Mouse (Mus musculus) layer of hippocampus, adult 8-10 months (tissue): ENCODE data around the gene Tmem262. TPM values are rescaled to one million over a fixed set of nuclear protein-coding genes. Genes with fewer than 3 reads are reported as not detected.
A peak's percentile ranks its signal among the peaks of the same experiment; 100 is the strongest.
"Not testable (repeated sequence)": the region's sequence is repeated elsewhere in the genome, so short reads cannot be mapped to it uniquely, and the experiment has no call there.

Source experiments
- DNase-seq, 2 experiments: peaks; one replicate each; pipeline ENCODE4 v3.0.0; 2022; ENCODE audit warnings: low spot score in 2 of 2
- total RNA-seq, 4 experiments: library from RNA; stranded (reverse); gene quantifications; 2 replicates each; pipeline ENCODE4 v1.2.4; 2022

Gene Tmem262
- not detected for total RNA-seq

DNA sequence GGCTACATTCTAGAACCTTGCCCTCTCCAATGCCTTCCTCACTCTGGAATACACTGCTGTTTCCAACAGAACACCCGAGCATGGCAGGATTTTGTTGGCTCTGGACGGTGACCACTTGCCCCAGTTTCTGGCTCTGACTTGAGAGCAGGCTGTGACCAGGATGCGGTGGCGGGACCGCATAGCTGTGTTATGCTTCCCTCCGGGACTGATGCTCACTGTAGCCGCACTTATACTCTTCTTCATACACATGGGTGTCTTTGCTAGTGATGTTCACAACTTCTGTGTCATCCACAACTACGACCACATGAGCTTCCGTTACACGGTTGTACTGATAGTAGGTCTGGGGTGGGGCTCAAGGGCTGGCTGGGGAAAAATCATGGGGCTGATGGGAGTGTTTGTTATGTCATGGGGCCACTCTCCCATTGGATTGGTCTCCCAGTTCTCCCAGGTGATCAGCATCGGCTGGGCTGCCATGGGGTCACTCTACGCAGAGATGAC lies at the start of gene Tmem262:
Gene Tmem262 (plus strand): TSS at position 51 of the 498 bp plus-strand sequence.
- no peak for DNase-seq

DNA sequence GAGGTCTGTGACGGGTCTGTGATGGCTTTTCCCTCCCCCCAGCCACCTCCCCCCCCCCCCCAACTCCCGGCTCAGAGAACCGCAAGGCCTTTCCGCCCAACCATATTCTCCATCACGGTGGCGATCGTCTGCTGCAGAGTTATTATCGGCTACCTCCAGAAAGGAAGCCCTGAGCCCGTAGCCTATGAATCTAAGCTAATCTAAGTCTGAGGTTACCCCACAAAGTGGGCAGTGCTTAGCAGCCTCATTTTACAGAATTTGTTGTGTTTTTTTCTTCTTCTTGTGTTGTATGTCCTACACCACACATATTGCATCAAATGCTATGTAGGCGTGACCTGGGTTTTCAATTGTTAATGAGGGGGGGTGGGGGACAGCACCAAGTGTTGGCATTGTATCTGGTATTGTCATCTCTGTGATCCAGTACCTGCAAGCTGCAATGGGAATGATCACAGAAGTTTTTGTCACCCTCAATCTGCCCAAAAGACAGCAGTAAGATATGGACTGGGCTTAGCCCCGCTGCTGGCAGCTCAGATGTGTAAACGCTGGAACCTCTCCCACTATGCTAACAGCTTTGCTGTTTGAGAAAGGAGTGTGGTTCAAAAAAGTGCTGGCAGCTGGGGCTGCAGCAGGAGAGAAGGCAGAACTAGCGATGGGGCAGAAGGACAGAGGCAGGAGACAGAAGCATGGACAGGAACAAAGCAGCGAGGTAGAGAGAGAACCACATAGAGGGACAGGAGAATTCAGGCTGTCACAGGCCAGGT lies 49.1 kb upstream of the Tmem262 start:
- no peak for DNase-seq

DNA sequence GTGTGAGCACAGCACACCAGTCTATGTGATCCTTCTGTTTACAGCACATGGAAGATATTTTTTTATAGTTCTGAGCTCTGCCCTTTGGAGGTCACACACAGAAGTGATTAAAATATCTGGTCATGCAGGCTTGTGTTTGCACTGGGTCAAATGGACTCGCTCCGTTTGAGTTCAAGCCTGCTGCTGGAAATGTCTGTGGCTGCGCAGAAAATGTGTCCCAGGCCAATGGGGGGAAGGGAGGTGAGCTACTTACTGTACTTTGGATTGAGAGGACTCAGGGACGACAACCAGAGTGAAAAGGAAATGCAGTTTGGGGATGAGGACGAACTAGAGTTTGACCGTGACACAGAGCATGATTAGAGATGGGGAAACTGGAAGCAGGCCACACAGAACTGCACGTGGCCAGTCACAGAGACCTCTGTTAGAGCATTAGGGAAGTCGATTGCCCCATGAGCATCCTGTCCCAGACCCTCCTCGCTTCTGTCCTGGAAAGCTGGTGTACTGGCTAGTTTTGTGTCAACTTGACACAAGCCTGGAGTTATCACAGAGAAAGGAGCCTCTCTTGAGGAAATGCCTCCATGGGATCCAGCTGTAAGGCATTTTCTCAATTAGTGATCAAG lies 43.8 kb upstream of the Tmem262 start:
- no peak for DNase-seq

DNA sequence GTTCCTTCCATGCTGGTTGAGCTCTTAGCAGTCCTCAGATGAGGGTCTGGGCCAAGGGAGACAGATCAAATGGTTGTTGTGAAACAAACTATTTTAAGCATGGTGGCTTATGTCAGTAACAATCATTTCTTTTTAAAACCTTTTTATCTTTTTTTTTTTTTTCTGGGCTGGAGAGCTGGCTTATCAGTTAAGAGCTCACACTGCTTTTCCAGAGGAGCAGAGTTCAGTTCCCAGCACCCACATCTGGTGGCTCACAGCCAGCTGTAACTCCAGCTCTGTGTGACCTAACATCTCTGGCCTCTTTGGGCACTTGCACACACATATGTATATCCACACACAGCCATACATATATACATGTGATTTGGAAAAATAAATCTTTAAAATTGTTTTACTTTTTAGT lies 42.1 kb upstream of the Tmem262 start:
- DNase-seq, result no peak

DNA sequence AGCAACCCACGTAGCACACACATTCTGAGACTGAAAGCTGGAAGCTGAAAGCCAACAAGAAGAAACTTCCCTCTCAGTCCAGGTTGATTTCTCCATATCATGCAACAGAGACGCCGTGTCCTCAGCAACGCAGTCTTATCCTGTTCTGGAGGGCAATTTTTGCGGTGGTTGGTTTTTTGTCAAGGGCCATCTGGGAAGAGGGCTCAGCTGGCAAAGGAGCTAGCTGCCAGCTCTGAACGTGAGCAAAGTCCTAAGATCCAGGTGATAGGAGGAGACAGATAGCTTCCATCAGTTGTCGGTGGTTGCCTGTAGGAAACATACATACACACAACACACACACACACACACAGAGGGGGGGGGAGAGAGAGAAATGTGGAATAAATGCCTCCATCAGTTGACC lies 41.5 kb upstream of the Tmem262 start:
- no peak for DNase-seq

DNA sequence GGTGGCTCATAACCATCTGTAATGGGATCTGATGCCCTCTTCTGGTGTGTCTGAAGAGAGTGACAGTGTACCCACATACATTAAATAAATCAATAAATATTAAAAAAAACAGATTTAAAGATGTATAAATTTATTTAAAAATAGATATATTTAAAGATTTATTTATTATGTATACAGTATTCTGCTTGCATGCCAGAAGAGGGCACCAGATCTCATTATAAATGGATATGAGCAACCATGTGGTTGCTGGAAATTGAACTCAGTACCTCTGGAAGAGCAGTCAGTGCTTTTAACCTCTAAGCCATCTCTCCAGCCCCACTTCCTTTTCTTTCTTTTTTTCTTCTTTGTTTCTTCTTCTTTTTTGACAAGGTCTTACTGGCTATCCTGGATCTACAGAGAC lies 39.8 kb upstream of the Tmem262 start:
- DNase-seq, result no peak

DNA sequence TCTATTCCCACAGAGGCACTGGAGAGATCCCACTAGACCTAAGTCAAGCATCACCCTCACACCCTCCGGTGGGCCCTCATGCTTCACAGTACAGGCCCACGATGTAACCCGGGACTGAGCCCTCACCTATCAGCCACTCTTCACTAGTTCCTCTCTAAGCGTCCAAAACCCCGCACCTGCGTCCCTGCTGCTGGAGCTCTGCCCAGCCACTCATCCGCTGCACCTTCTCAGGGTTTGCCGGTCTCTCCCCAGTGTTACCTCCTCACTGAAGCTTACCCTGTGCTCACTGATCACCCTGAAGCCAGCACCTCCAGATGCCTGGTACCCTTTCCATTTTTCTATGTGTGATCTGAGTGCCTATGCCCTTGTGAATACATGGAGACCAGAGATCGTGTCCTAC lies 37.5 kb upstream of the Tmem262 start:
- no peak for DNase-seq

DNA sequence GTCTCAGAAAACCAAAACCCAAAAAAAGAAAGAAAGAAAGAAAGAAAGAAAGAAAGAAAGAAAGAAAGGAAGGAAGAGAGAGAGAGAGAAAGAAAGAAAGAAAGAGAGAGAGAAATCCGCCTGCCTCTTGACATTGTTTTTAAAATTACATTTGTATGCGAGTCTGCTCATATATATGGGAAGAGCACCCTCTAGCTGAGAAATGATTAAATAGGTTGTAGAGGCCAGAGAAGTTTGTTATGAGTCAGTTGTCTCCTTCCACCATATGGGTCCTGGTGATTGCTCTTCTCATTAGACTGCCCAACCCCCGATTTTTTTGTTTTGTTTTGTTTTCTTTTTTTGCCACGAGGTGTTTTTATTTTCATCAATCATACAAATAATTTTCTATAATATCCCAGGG lies 35.7 kb upstream of the Tmem262 start:
- not testable (repeated sequence) for DNase-seq

DNA sequence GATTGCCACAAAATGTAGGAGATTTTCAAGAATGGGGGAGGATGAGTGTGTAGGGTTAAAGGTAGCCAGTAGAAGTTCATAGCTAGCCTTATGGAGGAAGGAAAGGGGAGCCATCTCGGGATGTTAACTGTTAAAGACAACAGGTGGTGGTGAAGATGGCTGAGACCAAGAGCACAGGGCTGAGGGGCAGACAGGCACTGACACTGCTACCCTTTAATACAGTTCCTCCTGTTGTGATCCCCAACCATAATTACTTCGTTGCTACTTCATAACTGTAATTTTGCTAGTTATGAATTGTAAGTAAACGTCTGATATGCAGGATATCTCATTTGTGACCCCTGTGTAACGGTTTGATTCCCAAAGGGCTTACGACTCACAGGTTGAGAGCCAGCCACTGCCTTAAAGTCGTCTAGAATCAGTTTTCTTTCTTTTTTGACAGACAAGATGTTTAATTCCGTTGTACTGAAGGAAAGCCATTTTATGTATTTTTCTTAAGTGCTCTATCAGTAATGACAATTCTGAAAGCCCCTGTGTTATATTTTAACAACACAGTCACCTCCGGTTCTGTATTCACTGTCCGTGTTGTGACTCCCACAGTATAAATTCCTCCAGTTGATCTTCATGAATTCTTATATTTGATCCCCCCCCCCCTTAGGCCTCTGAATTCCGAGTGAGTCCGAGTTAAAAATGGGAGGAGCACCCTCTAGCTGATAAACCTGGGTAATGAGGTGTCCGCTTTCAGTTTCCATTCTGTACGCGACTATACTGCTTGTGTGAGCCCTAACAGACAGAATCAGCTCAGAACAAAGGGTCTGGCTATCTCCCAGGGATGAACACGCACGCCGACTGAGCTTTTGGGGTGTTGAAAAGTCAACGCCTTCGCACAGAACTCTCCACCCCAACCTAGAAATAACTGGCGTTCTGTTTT lies 34.2 kb upstream of the Tmem262 start:
- peak in 1 of 2 experiments; percentile 37 for DNase-seq

DNA sequence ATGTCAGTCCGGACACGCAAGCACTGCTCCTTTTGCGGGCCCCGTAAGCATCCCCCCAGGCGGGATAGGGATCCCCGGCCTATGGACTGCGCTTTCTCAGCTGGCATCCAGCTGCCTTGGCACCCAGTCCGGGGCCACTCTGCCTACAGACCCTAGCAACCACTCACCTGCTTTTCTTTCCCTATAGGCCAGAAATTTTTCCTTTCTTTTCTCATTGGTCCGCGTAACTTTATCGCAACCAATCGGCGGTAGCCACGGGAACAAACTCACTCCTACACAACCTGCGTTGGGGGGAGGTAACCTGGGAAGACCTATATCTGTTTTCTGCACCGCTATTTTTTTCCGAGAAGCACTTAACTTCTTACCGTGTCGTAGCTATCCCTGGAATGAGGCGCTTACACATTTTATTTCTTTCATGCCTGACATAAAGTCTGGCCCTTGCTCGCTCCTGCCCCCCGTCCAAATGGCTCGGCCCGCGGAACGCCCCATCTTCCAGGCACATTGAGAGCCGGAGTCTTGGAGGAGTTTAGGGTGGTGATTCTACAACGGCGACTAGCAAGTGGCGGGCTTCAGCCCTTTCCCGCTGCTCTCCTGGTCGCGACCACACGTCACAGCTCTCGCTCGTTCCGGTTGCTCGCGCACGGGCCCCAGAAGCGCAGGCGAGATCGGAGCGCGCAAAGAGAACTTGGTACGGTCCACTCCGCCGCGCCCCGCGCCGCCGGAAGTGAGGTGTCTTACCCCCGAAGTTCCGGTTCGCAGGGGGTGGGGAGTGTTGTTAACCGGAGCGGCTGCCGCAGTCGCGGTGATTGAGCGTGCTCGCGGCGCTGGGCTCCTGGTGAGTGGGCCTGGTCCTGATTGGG lies 33.3 kb upstream of the Tmem262 start, which contains the start of gene Syvn1:
Gene Syvn1 (plus strand): TSS at position 283 of the 860 bp plus-strand sequence.
- DNase-seq, result peak; percentile 89 to 92

DNA sequence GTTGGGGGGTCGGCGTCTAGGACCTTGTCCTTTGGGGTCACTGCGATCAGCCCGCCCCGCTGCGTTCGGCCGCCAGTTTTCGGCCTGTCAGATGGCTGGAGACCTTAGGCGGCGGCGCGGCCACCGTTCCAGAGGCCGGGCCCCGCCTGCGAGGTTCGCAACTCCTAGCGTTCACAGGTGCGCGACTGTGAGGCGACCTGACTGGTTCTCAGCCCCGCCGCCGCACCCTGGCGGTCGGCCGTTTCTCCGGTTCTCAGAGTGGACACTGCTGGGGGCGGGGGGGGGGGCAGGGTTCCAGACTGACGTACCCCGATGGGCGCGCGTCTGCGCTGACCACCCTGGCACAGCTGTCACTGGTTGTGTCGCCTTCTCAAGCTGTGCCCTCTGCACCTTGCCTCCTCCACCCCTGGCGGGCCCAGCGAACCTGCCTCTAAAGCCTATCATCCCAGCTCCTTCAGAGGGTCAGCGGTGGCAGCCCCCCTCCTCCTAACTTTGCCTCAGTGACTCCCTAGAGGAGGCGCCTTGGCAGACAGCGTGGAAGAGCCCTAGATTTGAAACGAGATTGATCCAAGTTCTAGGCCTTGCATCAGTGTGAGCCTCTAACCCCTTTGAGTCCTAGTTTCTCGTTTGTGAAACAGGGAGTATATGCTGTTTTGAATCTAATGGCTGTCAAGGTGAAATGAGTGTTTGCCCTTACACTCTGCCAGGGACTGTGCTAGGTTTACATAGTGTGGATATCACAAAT lies 32.5 kb upstream of the Tmem262 start:
- DNase-seq, result peak in 1 of 2 experiments; percentile 34

DNA sequence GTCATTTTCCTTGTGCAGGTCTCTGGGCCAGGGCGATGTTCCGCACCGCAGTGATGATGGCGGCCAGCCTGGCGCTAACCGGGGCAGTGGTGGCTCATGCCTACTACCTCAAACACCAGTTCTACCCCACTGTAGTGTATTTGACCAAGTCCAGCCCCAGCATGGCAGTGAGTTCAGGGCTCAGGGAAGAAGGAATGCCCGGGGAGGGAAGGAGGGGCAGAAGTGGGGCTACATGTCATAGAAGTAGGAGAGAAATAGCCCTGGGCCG lies 32.0 kb upstream of the Tmem262 start:
- DNase-seq, result no peak

DNA sequence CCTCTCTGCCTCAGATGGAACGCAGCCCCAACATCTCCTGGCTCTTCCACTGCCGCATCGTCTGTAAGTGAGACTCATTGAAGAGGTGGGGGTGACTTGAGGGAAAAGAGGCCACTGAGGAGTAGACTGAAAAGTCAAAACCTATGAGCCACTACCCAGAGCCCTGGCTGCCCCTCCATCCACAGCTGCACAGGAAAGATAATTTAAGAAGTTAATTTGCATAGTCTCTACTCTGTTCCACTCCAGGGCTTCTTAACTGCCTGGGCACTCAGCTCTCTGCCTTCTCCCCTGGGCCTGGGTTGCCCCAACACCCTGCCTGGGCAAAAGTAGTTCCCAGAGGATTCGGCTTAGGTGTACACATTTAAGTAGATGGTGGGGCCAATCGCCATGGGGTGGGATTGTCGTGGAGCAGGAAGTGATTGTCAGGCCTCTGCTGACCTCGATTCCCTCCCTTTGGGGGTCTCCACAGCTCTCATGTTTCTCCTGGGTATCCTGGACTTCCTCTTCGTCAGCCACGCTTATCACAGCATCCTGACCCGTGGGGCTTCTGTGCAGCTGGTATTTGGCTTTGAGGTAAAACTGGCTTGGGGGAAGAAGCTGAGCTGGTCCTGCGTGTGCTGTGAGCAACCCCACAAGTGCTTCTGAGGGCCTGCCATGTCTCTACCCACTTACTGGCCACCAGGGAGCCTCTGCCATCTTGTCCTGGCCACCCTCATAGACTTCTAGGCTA lies 31.0 kb upstream of the Tmem262 start:
- DNase-seq, result peak in 1 of 2 experiments; percentile 10

DNA sequence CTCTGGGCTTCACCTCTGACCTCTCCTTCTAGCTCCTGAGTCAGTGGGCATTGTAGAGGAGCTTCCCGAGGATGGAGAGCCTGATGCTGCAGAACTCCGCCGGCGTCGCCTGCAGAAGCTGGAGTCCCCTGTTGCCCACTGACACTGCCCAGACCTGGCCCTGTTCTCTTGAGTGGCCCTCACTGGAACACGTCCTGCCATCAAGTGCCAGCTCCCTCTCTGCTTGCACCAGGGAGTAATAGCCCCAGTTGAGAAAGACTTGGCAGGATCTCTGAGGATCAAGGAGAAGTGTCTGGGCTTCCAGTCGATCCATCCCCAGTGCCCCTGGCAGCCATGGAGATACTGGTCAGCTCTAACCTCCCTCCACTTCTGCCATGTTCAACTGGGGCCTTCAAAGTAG lies 27.3 kb upstream of the Tmem262 start:
- DNase-seq, result no peak

DNA sequence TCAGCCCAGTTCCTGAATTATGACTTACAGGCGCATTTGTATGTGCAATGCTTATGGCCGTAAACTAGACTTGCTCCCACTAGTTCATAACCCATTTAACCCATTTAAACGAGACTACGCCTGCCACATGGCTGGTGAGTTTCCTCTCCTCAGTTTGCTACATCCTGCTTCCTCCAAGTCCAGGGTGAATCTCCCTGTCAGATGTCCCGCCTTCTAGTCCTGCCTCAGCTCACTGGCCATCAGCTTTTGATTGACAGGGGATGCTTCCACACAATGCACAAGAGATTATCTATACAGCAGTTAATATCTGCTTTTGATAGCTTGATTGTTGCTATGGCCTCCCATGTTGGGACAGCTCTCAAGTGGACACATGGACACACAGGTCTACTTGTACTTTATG lies 25.5 kb upstream of the Tmem262 start:
- no peak for DNase-seq

DNA sequence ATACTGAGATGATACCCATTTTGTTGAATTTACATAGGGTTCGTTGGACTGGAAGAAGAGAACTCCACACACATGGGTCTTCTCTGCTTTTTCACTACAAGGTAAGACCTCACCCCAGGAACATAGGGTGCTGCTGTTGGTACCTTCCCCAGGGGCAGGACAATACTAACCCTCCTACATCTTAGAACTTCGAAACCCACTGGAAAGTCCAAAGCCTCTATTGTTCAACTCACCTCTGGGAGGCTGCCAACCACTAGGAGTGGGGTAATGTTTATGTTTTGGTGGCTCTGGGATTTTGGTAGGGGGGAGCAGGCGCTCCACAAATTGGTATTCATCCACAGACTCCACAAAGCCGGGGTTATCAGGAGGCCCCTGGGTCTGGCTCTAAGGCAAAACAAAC lies 23.1 kb upstream of the Tmem262 start:
- DNase-seq, result no peak

DNA sequence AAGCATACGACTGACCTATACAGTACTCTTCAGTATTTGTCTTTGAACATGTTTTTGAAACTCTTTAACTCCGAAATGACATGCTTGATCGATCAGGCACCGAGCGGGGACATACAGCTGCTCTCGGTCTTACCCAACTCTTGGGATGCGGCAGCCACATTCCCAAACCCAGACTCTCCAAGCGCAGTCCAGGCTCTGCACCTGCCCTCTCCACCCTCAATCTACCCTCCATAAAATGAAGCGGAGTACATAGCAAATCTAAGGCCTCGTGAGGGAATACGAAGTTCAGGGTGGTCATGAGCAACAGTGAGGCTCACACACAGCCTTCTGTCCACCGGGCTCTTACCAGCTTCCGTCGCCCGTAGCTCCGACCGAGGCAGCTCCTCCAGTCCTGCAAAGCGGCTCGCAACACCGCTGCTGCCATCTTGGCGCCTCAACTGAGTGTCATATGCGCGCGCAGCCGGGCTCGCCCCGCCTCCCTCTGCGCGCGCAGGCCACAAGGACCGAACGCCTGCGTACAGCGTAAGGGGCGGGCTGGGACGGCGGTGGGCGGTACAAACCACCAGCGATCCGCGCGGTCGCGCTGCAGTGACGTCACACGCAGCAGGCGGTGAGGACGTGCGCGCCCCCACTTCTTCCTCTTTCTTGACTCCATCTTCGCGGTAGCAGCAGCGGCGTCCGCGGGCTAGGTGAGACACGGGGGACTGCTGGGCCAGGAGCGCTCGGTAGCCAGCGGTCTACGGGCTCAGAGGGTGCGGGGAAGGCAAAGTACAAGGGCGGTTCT lies 22.3 kb upstream of the Tmem262 start, which contains the start of the genes Mrpl49 and Fau:
Gene Mrpl49 (minus strand): TSS at position 473 of the 784 bp plus-strand sequence.
Gene Fau (plus strand): TSS at position 532 of the 784 bp plus-strand sequence.
- peak; percentile 97 to 98 for DNase-seq

DNA sequence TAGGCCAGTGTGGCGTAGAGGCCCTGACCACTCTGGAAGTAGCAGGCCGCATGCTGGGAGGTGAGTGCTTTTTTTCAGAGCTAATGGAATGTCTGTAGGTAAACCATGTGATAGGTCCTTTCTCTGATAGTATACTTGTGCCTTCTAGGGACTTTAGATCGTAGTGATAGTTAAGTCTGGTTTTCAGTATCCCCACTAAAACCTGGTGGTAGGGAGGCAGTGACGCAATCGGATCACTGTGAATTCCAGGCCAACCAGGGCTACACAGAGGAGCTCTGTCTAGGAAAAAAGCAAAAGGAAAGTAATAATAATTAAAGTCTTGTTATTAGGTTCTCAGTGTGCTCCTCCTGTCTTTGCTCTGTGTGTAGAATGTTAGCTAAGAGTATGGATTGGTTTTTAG lies 21.3 kb upstream of the Tmem262 start:
- DNase-seq, result no peak

DNA sequence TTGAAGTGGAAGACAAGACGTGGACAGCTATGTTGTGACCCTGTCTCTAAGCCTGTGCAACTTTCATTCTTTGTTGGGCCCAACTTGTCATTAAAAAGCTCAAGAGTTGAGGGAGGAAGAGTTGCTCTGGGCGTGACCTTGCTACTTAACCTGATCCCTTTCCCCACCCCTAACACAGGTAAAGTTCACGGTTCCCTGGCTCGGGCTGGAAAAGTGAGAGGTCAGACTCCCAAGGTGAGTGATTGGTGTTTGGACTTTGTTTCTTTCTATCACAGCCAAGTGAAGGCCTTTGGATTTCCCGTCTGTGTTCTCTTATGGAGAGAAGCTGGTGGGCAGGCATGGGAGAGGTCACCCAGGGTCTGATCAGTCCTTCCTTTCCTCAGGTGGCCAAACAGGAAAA lies 20.9 kb upstream of the Tmem262 start:
- no peak for DNase-seq
